Mouse (Mus musculus): ENCODE measurements around the gene Hmg20a.

Gene Hmg20a

GRCm38 (mm10) chr9:56439699-56440098 is 21.3 kb downstream of the Hmg20a start:
- DNase-seq (ENCODE audit: low spot score): no peak

GRCm38 (mm10) chr9:56451570-56451969 is 33.2 kb downstream of the Hmg20a start:
- DNase-seq (ENCODE audit: low spot score): no peak

GRCm38 (mm10) chr9:56453038-56453815 is 34.8 kb downstream of the Hmg20a start:
- no peak for DNase-seq (ENCODE audit: low spot score)

- DNase-seq (ENCODE audit: low spot score): no peak
These were observed 38.0 kb downstream of the Hmg20a start for GRCm38 (mm10) chr9:56456426-56456825.

- no peak for DNase-seq (ENCODE audit: low spot score)
These were observed 42.6 kb downstream of the Hmg20a start for GRCm38 (mm10) chr9:56460987-56461386.

GRCm38 (mm10) chr9:56462606-56463005 is 44.2 kb downstream of the Hmg20a start:
- no peak for DNase-seq (ENCODE audit: low spot score)

- no peak for DNase-seq (ENCODE audit: low spot score)
These were observed 44.6 kb downstream of the Hmg20a start for GRCm38 (mm10) chr9:56463046-56463445.

GRCm38 (mm10) chr9:56463686-56464515 is 45.5 kb downstream of the Hmg20a start:
- DNase-seq (ENCODE audit: low spot score): peak; percentile 36

- no peak for DNase-seq (ENCODE audit: low spot score)
These were observed 46.6 kb downstream of the Hmg20a start for GRCm38 (mm10) chr9:56464863-56465654.

GRCm38 (mm10) chr9:56466251-56466650 is 47.8 kb downstream of the Hmg20a start:
- DNase-seq (ENCODE audit: low spot score): no peak

- no peak for DNase-seq (ENCODE audit: low spot score)
These were observed 51.2 kb downstream of the Hmg20a start for GRCm38 (mm10) chr9:56469656-56470055.

- no peak for DNase-seq (ENCODE audit: low spot score)
These were observed 51.9 kb downstream of the Hmg20a start for GRCm38 (mm10) chr9:56470291-56470690.

GRCm38 (mm10) chr9:56478975-56479647 is 60.7 kb downstream of the Hmg20a start:
- no peak for DNase-seq (ENCODE audit: low spot score)

- DNase-seq (ENCODE audit: low spot score): no peak
These were observed 64.2 kb downstream of the Hmg20a start for GRCm38 (mm10) chr9:56482623-56483022.

- no peak for DNase-seq (ENCODE audit: low spot score)
These were observed 67.0 kb downstream of the Hmg20a start for GRCm38 (mm10) chr9:56485423-56485822.

GRCm38 (mm10) chr9:56486158-56486557 is 67.7 kb downstream of the Hmg20a start:
- no peak for DNase-seq (ENCODE audit: low spot score)

GRCm38 (mm10) chr9:56487651-56488050 is 69.2 kb downstream of the Hmg20a start:
- no peak for DNase-seq (ENCODE audit: low spot score)

GRCm38 (mm10) chr9:56492391-56492790 is 74.0 kb downstream of the Hmg20a start:
- no peak for DNase-seq (ENCODE audit: low spot score)

GRCm38 (mm10) chr9:56492916-56493315 is 74.5 kb downstream of the Hmg20a start:
- DNase-seq (ENCODE audit: low spot score): no peak

GRCm38 (mm10) chr9:56495088-56495487 is 76.7 kb downstream of the Hmg20a start:
- no peak for DNase-seq (ENCODE audit: low spot score)

GRCm38 (mm10) chr9:56495795-56496232 is 77.4 kb downstream of the Hmg20a start:
- DNase-seq (ENCODE audit: low spot score): no peak

GRCm38 (mm10) chr9:56496567-56496966 is 78.2 kb downstream of the Hmg20a start:
- DNase-seq (ENCODE audit: low spot score): no peak
